Mouse (Mus musculus) thymus, adult 2 months (tissue): ENCODE measurements around the gene Utrn.

Experiments
- CTCF ChIP-seq: fragments of 200-500 bp; IDR thresholded peaks from 2 replicates; pipeline ENCODE4 v1.5.1; 2012; ENCODE audit warnings: mild to moderate bottlenecking, control low read depth, low read length, moderate library complexity, borderline replicate concordance; ENCODE audit not compliant: control insufficient read depth, poor library complexity, insufficient read depth; ENCODE audit errors: extremely low read depth
- POLR2A ChIP-seq: fragments of 200-500 bp; IDR thresholded peaks from 2 replicates; pipeline ENCODE4 v1.6.1; 2012; ENCODE audit warnings: mild to moderate bottlenecking, low read length, control low read depth, moderate library complexity; ENCODE audit not compliant: control insufficient read depth, poor library complexity, insufficient read depth; ENCODE audit errors: extremely low read depth

- no peak for TF ChIP-seq CTCF
- TF ChIP-seq POLR2A, result no peak
These were observed 54.8 kb downstream of the Utrn start for GRCm38 (mm10) chr10:12814411-12814810.
